Mouse (Mus musculus) C2C12 (cell line): ENCODE measurements around the gene Rps6ka1.

Experiments
- CEBPB ChIP-seq: IDR thresholded peaks from one replicate; pipeline ENCODE4 v1.6.1; 2011; ENCODE audit warnings: low read depth, mild to moderate bottlenecking, control low read depth, moderate library complexity
- CTCF ChIP-seq: IDR thresholded peaks from one replicate; pipeline ENCODE4 v1.5.1; 2011; ENCODE audit not compliant: control insufficient read depth, insufficient read depth, insufficient read length
- FOSL1 ChIP-seq: IDR thresholded peaks from one replicate; pipeline ENCODE4 v1.8.0; 2011; ENCODE audit warnings: mild to moderate bottlenecking, low read length; ENCODE audit not compliant: poor library complexity, insufficient read depth, severe bottlenecking
- MAX ChIP-seq: IDR thresholded peaks from one replicate; pipeline ENCODE4 v1.6.1; 2011; ENCODE audit warnings: mild to moderate bottlenecking, control low read depth
- MYOD1 ChIP-seq: IDR thresholded peaks from one replicate; pipeline ENCODE4 v1.6.1; 2011; ENCODE audit warnings: low read depth; ENCODE audit not compliant: control insufficient read depth, insufficient read length
- MYOG ChIP-seq: IDR thresholded peaks from one replicate; pipeline ENCODE4 v1.6.1; 2011; ENCODE audit not compliant: control insufficient read depth, insufficient read length; ENCODE audit errors: extremely low read depth
- USF1 ChIP-seq: IDR thresholded peaks from one replicate; pipeline ENCODE4 v1.6.1; 2011; ENCODE audit warnings: low read depth, mild to moderate bottlenecking, control low read depth, moderate library complexity

GRCm38 (mm10) chr4:133814804-133815515 lies 72.6 kb downstream of the Rps6ka1 start:
- TF ChIP-seq CTCF (no peak), CEBPB (peak; percentile 16), MYOG (no peak), USF1 (no peak), MAX (no peak), MYOD1 (no peak), FOSL1 (no peak)
